Mouse (Mus musculus) Patski (cell line): ENCODE data around the gene Ksr1. TPM values are rescaled to one million over a fixed set of nuclear protein-coding genes. Genes with fewer than 3 reads are reported as not detected.

Experiments used
- ATAC-seq: fragments of 100-300 bp; one replicate; pipeline ENCODE4 v1.8.0; 2021
- CTCF ChIA-PET: fragments of 350-600 bp; sonication (Branson Sonifier 250); formaldehyde crosslinking; loops from one replicate; lab custom pipeline; 2022; ENCODE audit warnings: inconsistent platforms; lab: Charles Lee
- POLR2A ChIA-PET: fragments of 350-600 bp; sonication (Branson Sonifier 250); formaldehyde crosslinking; loops from one replicate; lab custom pipeline; 2022; ENCODE audit warnings: antibody characterized with exemption, inconsistent platforms; lab: Charles Lee
- DNase-seq: peaks from one replicate; pipeline ENCODE4 v3.0.0-alpha.2; 2011; ENCODE audit warnings: low read depth, low spot score
- H3K27me3 ChIP-seq: fragments of 371-371 bp; one replicate; pipeline ENCODE4 v1.5.1; 2021
- CTCF ChIP-seq: fragments of 100-300 bp; IDR thresholded peaks from one replicate; pipeline ENCODE4 v1.5.1; 2021
- in situ Hi-C: fragments of 300-500 bp; cut with MboI; formaldehyde crosslinking; loops from 3 replicates; pipeline ENCODE4 v1.11.1; 2018; ENCODE audit warnings: low pct_unique_long_range_greater_than_20kb, mixed read lengths
- polyA plus RNA-seq: library from polyadenylated mRNA; unstranded; gene quantifications from one replicate; pipeline ENCODE4 v1.2.3, GENCODE M21; 2021

Gene Ksr1
- polyA plus RNA-seq, 1 experiment from 2014 or later, result 10.0 TPM

DNA sequence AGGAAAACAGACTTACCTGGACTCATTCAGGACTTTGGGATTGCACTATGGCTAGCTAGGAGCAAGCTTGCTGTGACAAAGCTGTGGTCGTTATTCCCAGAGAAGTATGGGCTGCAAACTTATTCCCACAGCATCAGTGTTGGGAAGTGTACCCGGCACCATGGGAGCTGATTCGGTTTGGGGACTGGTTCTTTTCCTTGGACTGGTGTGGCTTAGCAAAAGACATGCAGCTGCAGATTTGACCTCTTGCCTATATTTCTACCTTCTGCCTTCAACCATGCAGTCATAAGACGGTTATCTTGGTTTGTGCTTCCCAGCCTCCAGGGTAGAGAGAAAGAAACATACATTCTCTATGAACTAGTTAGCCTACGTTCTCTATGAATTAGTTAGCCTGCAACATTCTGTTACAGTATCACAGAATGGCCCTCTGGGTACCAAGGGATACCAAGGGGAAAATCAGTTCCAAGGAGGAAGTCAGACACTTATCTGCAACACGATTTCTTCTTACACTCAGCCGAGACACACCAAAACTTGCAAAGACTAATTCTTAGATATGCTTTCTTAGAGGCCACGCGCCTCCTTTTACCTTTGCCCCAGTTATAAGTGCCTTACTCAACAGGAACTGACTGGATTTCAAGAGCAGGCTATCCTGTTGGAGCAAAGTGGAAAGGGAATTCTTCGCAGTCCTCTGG is 159.8 kb downstream of the Ksr1 start:
- TF ChIP-seq CTCF, result no peak
- in situ Hi-C loops, result no loop called here
- DNase-seq (no peak), ATAC-seq (no peak)
- no peaks in the 10 kb centered on the region for H3K27me3 ChIP-seq
- CTCF ChIA-PET, result no interaction called here
- POLR2A ChIA-PET, result interaction anchor here (0.5 to 0.6 kb wide), 2 partner anchors 37 to 236 kb away, joined by 3 to 8 read pairs; no protein-coding TSS in a partner anchor

DNA sequence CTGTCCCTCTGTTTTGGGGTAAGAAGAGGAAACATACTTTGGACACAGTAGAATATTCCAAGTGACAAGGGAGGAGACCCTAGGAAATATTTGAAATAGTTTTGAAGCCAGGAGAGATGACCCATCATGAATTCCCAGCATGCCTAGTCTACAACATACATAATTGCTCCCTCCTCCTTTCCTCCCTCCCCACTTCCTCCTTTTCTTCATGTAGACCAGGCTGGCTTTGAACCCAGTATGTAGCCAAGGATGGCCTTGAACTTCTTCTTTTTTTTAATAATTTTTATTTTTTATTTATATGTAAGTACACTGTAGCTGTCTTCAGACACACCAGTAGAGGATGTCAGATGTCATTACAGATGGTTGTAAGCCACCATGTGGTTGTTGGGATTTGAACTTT is 160.7 kb downstream of the Ksr1 start:
- no peak for ATAC-seq
- CTCF ChIA-PET, result interaction anchor here (1.2 kb wide), 1 partner anchor 62 kb away, joined by 4 read pairs; no protein-coding TSS in a partner anchor
- in situ Hi-C loops, result no loop called here
- DNase-seq, result no peak
- TF ChIP-seq CTCF, result no peak
- no peaks in the 10 kb centered on the region for H3K27me3 ChIP-seq
- POLR2A ChIA-PET, result interaction anchor here (0.6 kb wide), 1 partner anchor 235 kb away, joined by 3 read pairs; no protein-coding TSS in a partner anchor

DNA sequence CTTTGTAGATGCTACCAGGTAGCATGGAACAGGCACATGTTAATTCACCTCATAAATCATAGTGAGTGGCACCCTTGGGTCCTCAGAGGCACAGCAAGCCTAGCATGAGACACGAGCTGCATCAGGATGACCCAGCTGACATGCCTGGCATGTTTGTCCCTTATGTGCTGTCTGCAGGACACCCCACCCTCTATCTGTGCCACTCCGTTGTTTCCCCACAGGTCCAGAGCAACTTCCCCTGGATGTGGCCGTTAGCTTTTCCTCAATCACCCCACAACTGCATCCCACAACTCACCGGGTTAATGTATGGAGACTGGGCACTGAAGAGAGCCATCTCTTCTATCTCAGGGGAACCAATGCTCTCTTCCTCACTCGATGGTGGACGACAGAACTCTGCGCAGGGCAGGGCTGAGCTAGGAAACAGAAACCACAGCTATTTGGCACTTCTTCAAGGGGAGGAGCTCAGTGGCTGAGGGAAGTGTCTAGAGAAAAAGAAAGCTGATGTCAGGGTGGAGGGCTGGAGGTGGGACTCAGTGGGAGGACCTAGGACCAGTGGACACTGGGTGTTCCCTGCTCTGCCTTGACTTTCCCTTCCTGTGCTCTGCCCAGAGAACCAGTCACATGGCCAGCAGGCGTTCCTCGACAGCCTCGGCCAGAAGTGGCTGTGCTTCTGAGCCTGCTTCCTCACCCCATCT is 161.6 kb downstream of the Ksr1 start, which contains the start of gene Lgals9:
Gene Lgals9, minus strand, starts transcription at position 464 of the 695 bp plus-strand sequence.
- in situ Hi-C loops, result no loop called here
- ChIA-PET POLR2A (interaction anchor here (0.5 to 0.7 kb wide), 2 partner anchors 282 to 319 kb away, joined by 3 to 4 read pairs; no protein-coding TSS in a partner anchor), CTCF (interaction anchor here (1.2 kb wide), 1 partner anchor 61 kb away, joined by 4 read pairs; no protein-coding TSS in a partner anchor)
- H3K27me3 ChIP-seq, result no peaks in the 10 kb centered on the region
- DNase-seq, result no peak
- no peak for TF ChIP-seq CTCF
- no peak for ATAC-seq

DNA sequence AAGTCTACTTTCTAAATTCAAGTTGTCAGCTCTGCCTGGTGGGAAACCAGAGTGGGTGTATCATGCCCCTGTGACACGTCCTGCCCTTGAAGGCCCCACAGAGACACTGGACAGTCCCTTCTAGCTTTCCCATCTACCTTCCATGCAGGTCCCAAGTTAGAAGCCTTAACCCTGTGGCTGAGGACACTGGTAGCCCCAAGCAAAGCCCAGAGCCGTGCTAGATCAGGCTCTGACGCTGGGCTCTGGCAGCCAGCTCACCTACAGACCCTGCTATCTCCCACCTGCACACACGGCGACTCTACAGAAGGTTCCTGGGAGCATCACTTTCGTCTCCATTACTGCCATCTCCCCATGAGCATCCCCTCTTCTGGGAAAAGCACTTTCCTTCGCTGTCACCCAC is 162.7 kb downstream of the Ksr1 start:
- in situ Hi-C loops, result no loop called here
- no peak for TF ChIP-seq CTCF
- H3K27me3 ChIP-seq, result no peaks in the 10 kb centered on the region
- no peak for ATAC-seq
- ChIA-PET POLR2A (no interaction called here), CTCF (no interaction called here)
- DNase-seq, result no peak

DNA sequence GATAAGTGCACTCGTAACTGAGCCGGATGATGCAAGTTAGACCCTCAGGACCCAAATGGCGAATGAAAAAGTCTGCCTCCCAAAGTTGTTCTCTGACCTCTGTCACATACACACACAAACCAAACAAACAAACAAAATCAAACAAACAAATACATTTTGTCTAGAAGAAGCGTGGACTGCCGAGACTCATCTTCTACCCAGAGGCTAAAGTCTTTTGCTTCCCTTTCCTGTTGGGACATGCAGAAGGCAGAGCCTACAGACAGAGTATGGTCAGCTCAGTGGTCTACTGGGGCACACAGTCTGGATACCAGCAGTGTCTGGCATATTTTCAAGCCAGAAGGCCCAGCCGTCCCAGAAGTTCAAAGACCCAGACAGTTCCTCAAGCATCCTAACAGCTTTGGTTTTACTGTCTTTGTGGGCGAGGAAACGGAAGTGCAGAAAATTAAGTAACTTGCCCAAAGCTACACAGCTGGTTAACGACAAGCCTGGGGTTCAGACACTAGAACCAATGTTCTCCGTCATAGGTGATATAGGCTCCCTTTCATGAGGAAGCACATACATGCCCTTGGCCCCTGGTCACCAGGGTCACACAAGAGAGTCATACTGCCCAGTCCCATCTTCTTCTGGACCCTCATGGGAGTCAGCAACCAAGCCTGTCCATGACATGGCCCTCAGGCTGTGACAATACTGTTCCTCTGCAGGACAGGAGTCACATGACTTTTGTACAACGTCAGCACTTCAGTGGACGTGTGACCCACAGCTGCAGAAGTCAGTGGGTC is 163.5 kb downstream of the Ksr1 start:
- H3K27me3 ChIP-seq, result no peaks in the 10 kb centered on the region
- DNase-seq (no peak), ATAC-seq (no peak)
- TF ChIP-seq CTCF, result no peak
- in situ Hi-C loops, result no loop called here
- ChIA-PET POLR2A (no interaction called here), CTCF (no interaction called here)

DNA sequence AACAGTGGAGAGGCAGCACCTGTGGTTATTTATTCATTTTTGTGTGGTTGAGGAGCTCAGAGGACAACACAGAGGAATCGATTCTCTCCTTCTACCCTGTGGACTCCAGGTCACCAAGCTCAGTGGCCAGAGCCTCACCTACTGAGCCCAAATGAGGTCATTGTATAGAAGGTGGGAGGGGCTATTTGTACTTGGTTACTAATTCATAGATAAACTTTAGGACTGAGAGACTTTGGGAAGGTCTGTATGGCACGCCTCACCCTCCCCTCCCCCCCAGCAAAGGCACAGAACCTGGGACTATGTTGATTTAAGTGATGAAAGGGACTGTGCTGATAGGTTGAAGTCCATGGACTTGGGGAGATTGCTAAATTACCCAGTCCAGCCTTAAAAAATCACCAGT is 164.2 kb downstream of the Ksr1 start:
- in situ Hi-C loops, result no loop called here
- ATAC-seq (no peak), DNase-seq (no peak)
- TF ChIP-seq CTCF, result no peak
- POLR2A ChIA-PET, result no interaction called here
- no peaks in the 10 kb centered on the region for H3K27me3 ChIP-seq
- CTCF ChIA-PET, result no interaction called here

DNA sequence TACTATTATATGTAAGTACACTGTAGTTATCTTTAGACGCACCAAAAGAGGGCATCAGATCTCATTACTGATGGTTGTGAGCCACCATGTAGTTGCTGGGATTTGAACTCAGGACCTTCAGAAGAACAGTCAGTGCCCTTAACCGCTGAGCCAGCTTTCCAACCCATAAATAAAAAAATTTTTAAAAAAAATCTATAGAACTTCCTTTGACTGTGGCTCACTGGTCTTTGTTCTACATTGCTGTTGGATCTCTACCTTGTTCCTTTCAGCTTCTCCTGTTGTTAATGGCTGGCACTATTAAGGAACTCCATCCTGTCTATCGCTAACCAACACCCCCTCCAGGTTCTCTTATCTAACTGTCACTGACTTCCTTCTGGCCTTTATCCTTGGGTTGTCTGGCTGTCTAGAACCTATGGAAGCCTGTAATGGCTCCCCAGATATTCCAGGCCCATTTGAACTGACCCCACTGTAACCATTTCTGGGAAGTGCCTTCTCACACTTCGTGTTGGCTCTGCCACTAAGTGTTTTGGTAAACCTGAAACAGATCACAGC is 166.0 kb downstream of the Ksr1 start:
- POLR2A ChIA-PET, result no interaction called here
- H3K27me3 ChIP-seq, result no peaks in the 10 kb centered on the region
- ATAC-seq, result no peak
- TF ChIP-seq CTCF, result no peak
- DNase-seq, result no peak
- CTCF ChIA-PET, result no interaction called here
- in situ Hi-C loops, result no loop called here

DNA sequence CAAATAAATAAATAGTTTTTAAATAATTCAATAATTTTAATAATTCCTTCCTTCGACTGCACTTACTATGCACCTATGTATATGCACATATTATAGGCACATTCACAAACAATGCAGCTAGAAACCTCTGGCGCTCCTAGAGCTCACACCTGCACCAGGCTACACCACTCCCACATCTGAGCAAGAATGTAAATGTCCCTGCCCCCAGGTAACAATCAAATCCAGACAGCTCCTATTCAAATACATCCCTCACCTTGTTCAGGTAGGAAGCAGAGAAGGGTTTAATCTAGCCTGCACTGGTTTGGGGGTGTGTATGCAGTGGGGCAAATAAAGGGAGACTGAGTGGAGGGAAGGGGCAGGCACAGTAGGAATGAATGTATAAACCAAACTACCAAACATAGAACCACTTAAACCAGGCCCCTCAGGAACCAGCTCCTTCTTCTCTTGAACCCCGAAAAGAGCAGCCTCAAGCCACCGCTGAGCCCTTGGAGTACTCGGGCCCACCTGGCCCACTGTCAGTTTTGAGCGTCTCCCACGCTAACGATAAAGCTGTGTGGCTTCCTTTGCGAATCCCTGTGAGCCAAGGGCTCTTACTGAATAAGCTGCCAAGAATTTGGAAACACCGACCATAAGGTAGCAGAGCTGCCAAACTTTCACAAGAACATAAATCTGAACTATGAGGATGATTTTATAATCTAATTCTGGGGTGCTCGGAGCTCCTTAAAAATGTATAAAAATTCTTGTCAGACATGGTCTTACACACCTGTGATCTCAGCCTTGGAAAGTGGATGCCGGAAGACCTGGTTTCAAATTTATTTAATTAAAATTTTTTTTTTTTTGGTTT is 167.8 kb downstream of the Ksr1 start:
- DNase-seq (no peak), ATAC-seq (no peak)
- in situ Hi-C loops, result no loop called here
- CTCF ChIA-PET, result interaction anchor here (0.9 to 1.7 kb wide), 3 partner anchors 10 to 41 kb away, joined by 3 read pairs; no protein-coding TSS in a partner anchor
- no peaks in the 10 kb centered on the region for H3K27me3 ChIP-seq
- POLR2A ChIA-PET, result no interaction called here
- TF ChIP-seq CTCF, result no peak

DNA sequence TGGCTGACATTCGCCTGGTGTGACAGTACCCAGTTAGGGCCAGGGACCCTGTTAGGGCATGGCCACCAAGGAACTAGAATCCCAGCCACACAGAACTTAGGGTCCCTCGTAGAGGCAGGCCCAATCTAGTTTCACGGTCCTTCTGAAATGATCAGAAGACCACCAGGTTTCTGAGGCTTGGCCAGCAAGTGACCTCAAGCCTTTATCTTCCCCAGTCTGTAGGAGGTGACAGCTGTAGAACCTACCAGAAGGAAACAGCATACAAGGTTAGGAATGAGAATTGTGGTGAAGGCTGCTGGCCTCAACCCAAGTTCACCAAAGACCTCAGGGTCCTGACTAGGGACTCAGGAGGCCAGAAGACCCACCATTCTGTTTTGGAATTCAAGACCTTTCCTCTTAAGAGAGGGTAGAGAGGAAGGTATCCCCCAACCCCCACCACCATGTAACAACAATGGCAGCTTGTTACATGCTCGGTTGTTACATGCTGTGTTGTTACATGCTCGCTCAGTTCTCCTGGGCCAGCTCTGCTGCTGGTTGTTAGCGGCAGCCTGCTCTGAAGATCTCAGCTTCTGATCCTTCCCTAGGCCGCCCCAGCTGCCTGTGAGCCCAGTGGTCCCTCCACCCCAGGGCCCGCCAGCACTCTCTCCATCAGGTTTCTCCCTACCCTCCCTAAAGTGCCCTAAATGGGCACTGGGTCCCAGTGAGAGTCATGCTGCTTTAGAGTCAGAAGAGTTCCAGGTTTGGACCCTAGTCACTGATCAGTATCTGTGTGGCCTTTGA is 169.3 kb downstream of the Ksr1 start:
- ChIA-PET POLR2A (no interaction called here), CTCF (interaction anchor here (1.7 kb wide), 1 partner anchor 14 kb away, joined by 3 read pairs; no protein-coding TSS in a partner anchor)
- DNase-seq (no peak), ATAC-seq (no peak)
- no peaks in the 10 kb centered on the region for H3K27me3 ChIP-seq
- TF ChIP-seq CTCF, result no peak
- in situ Hi-C loops, result no loop called here
